Mouse (Mus musculus) liver, postnatal 0 days (tissue): ENCODE measurements at regions not wholly inside any gene's neighbourhood (a gene's known extent, or its start where the extent isn't known, plus 50 kb on each side); places are given as distances from the start of the nearest gene placed in this dataset.

ENCODE experiments used
- ATAC-seq: fragments of 200-750 bp; cut with Nextera tagmentation; 2 replicates; pipeline ENCODE4 v1.8.0; 2017; ENCODE audit warnings: mild to moderate bottlenecking, moderate library complexity
- DNase-seq: peaks from one replicate; pipeline ENCODE4 v3.0.0-alpha.2; 2016
- H3K27ac ChIP-seq: fragments of 300-500 bp; sonication (generic); 2 replicates; pipeline ENCODE4 v1.5.1; 2014; ENCODE audit warnings: antibody characterized with exemption, moderate library complexity, mild to moderate bottlenecking, low read depth
- H3K27me3 ChIP-seq: fragments of 300-500 bp; sonication (generic); 2 replicates; pipeline ENCODE4 v1.6.1; 2014; ENCODE audit warnings: low read length, control low read depth, mixed read lengths; ENCODE audit not compliant: insufficient read depth
- H3K36me3 ChIP-seq: fragments of 300-500 bp; sonication (generic); replicated peaks from 2 replicates; pipeline ENCODE4 v1.6.1; 2014; ENCODE audit warnings: mild to moderate bottlenecking, control low read depth, low read length, moderate library complexity, mixed read lengths; ENCODE audit not compliant: insufficient read depth
- H3K4me1 ChIP-seq: fragments of 300-500 bp; sonication (generic); 2 replicates; pipeline ENCODE4 v1.6.1; 2014; ENCODE audit warnings: antibody characterized with exemption, mild to moderate bottlenecking, control low read depth; ENCODE audit not compliant: insufficient read depth
- H3K4me2 ChIP-seq: fragments of 300-500 bp; sonication (generic); 2 replicates; pipeline ENCODE4 v1.6.1; 2014; ENCODE audit warnings: low read depth, mild to moderate bottlenecking, low read length, moderate library complexity, mixed read lengths
- H3K4me3 ChIP-seq: fragments of 300-500 bp; sonication (generic); 2 replicates; pipeline ENCODE4 v1.5.1; 2014; ENCODE audit warnings: low read depth, low read length
- H3K9ac ChIP-seq: fragments of 300-500 bp; sonication (generic); replicated peaks from 2 replicates; pipeline ENCODE4 v1.6.1; 2014; ENCODE audit warnings: mild to moderate bottlenecking, moderate library complexity
- H3K9me3 ChIP-seq: fragments of 300-500 bp; sonication (generic); 2 replicates; pipeline ENCODE4 v1.6.1; 2016; ENCODE audit warnings: mild to moderate bottlenecking, control low read depth, low read length, mixed read lengths
- CTCF ChIP-seq: sonication (generic); IDR thresholded peaks from 2 replicates; pipeline ENCODE4 v1.5.1; 2016; ENCODE audit warnings: antibody characterized with exemption, low read depth
- EP300 ChIP-seq: IDR thresholded peaks from 2 replicates; pipeline ENCODE4 v1.6.1; 2016; ENCODE audit warnings: antibody characterized with exemption, low read depth, mild to moderate bottlenecking
- WGBS: fragments of 180-500 bp; shearing (Covaris S2); extraction: QIAGEN DNeasy Blood & Tissue Kit; methylation state at CpG from one replicate; pipeline ENCODE4 v1.1.7; 2014; ENCODE audit not compliant: insufficient replicate concordance; 5-methylcytosine and 5-hydroxymethylcytosine counted together

DNA sequence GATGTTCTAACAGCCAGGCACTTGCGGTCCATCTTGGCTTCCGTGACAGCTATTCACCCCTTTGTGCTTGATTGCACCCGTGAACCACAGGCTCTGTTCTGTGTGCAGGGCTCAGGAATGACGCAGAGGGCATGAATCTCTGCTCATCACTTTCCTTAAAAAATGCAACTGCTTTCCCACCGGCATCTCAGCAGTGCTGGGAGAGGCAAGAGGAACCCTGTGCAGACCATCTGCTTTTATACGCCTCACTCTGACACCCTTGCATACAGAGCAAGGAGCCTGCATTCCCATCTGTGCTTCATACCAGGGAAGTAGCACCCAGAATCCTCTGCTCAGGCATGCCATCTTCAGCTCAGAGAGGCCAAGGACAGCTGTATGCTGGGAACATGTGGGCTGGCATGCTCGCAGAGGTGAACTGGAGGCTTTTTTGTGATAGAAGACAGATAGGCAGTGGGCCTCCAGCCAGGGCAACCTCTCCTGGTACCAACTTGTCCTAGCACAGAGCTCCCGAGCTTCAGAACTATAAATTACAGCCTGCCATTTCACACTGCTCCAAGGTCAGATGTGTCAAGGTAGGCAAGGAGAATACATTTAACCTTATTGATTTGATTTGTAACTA lies 121.6 kb downstream of the Polr2m start:
- TF ChIP-seq EP300 (no peak), CTCF (no peak)
- Histone ChIP-seq H3K9me3 (peaks cover 3% of the 10 kb centered on the region; the same call in 1 of the 2 replicates), H3K4me3 (no peak overlapping the region), H3K4me1 (no peaks in the 10 kb centered on the region), H3K36me3 (no peaks in the 10 kb centered on the region), H3K4me2 (no peak overlapping the region), H3K27ac (no peak overlapping the region), H3K9ac (no peak overlapping the region), H3K27me3 (no peaks in the 10 kb centered on the region)
- ATAC-seq, result no peak
- no peak for DNase-seq
- 77% methylated on average over 8 of the region's 8 CpGs for WGBS

DNA sequence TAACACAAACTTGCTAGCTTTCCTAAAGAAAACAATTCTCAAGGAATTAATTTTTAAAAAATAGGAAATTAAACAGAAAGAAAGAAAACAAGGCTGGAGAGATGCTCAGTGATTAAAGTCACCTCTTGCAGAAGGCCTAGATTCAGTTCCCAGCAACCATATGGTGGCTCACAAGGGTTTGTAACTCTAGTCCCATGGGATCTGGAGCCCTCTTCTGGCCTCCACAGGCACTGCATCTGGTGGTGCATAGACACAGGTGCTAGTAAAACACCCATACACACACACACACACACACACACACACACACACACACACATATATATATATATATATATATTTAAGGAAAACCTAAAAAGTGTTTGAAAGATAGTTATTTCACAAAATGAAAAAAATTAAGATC lies 123.3 kb downstream of the Polr2m start:
- H3K9me3 ChIP-seq, result no peaks in the 10 kb centered on the region
- no peaks in the 10 kb centered on the region for H3K27me3 ChIP-seq
- no peak for DNase-seq
- ATAC-seq, result no peak
- no peaks in the 10 kb centered on the region for H3K36me3 ChIP-seq
- H3K27ac ChIP-seq, result no peak overlapping the region
- TF ChIP-seq EP300 (no peak), CTCF (no peak)
- H3K4me1 ChIP-seq, result no peaks in the 10 kb centered on the region
- no peak overlapping the region for H3K4me3 ChIP-seq
- no peak overlapping the region for H3K9ac ChIP-seq
- H3K4me2 ChIP-seq, result no peak overlapping the region

DNA sequence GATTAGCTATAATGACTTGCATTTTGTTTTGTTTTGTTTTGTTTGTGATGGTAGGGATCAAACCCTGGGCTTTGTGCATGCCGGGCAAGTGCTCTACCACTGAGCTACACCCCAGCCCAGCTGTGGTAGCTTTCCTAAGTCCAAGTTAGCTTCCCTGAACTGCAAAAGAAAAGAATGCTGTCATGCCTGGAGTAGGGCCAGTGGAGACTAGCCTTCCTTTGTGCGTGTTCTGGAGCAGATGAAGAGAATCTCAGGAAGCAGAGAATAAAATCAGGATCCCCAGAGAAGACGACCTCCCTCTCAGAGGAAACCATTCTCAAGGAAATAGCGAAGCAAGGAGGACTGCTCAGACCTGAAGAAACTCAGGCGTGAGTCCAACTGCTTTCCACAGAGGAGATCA lies 123.8 kb downstream of the Polr2m start:
- no peak overlapping the region for H3K9ac ChIP-seq
- H3K36me3 ChIP-seq, result no peaks in the 10 kb centered on the region
- H3K9me3 ChIP-seq, result no peaks in the 10 kb centered on the region
- no peak overlapping the region for H3K4me2 ChIP-seq
- no peak for TF ChIP-seq EP300
- WGBS, result 72% methylated on average over 5 of the region's 5 CpGs
- no peak for ATAC-seq
- H3K27me3 ChIP-seq, result no peaks in the 10 kb centered on the region
- H3K4me3 ChIP-seq, result no peak overlapping the region
- H3K27ac ChIP-seq, result no peak overlapping the region
- no peak for DNase-seq
- no peaks in the 10 kb centered on the region for H3K4me1 ChIP-seq

DNA sequence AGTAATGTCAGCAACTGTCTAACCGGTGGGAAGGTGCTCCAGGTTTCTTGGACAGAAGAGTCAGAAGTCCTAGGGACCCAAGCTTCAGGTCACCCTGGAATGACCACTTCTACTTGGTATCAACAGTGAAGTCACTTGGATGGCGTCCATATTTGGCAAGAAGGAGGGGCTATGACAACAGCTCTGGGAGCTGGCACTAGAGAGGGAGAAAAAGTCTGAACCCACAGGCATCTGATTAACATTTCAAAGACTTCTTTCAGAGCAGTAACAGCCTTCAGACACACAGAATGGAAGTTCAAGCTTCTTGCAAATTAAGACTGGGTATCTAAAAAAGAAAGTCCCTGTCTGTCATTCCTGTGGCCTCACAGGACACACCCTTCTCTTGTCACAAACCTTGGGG lies 124.4 kb downstream of the Polr2m start:
- ATAC-seq (no peak), DNase-seq (no peak)
- no peaks in the 10 kb centered on the region for H3K9me3 ChIP-seq
- no peak overlapping the region for H3K27ac ChIP-seq
- no peaks in the 10 kb centered on the region for H3K36me3 ChIP-seq
- H3K4me3 ChIP-seq, result no peak overlapping the region
- H3K4me1 ChIP-seq, result no peaks in the 10 kb centered on the region
- WGBS, result 70% methylated on average over 2 of the region's 2 CpGs
- no peaks in the 10 kb centered on the region for H3K27me3 ChIP-seq
- H3K4me2 ChIP-seq, result no peak overlapping the region
- no peak overlapping the region for H3K9ac ChIP-seq
- TF ChIP-seq EP300 (no peak), CTCF (no peak)

DNA sequence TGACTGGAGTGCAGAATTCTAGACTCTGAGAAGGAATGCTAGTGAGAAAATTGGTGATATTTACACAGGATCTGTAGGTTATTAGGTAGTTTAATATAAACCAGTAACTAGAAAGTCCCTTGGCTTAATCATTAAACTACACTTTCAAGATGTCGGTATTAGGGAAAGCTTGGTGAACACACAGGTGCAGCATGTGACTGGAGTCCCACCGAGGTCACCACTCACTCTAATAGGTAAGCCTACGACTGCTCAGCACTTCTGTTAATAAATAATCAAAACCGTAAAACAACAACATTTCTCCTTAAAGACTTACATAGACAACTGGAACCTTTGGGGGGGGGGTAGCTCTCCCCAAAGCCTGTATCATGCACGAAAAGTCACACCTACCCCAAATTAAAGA lies 125.1 kb downstream of the Polr2m start:
- Histone ChIP-seq H3K9ac (no peak overlapping the region), H3K27me3 (no peaks in the 10 kb centered on the region), H3K4me2 (no peak overlapping the region), H3K4me3 (no peak overlapping the region), H3K36me3 (no peaks in the 10 kb centered on the region), H3K9me3 (no peaks in the 10 kb centered on the region), H3K27ac (no peak overlapping the region), H3K4me1 (no peaks in the 10 kb centered on the region)
- ATAC-seq, result no peak
- whole genome bisulfite sequencing, result 68% methylated on average over 5 of the region's 5 CpGs
- no peak for DNase-seq
- TF ChIP-seq CTCF, result no peak
- TF ChIP-seq EP300, result no peak

DNA sequence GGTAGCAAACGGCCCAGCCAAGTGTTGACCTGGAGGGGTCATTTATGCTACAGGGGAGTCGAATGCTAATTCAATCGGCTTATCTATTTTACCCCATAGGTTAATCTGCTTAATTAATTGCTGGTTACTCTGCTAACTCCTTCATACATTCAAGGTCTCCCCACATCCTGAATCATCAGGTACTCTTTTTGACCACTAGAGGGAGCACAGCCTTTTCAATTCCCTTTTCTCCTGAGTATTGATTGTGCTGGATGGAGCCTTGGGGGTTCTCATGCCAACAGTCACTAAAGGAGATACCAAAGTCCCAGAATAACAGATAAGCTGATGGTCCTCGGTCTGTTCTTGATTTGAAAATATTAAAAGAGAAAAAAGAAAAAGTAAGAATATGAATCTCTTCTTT lies 126.8 kb downstream of the Polr2m start:
- TF ChIP-seq EP300 (no peak), CTCF (peak; percentile 84)

DNA sequence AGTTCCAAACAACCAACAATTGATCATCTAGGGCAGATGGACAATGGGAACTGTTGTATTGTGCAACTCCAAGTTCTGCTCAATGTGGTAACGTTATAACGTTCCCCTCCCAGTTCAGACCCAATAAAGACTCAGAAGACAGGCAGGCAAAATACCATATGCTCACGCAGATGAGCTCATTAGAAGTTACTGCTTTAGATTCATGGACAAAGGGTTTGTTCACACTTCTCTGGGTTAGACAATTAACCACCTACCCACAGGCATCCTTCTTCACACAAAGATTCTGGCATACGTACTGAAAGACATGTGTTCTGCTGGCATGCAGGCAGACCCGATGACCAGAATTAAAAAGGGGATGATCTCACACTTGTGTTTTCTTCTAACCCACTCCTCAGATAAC lies 130.0 kb downstream of the Polr2m start:
- Histone ChIP-seq H3K36me3 (no peaks in the 10 kb centered on the region), H3K9ac (no peak overlapping the region), H3K4me3 (no peak overlapping the region), H3K27ac (no peak overlapping the region), H3K27me3 (no peaks in the 10 kb centered on the region), H3K4me2 (no peak overlapping the region), H3K4me1 (no peaks in the 10 kb centered on the region), H3K9me3 (no peaks in the 10 kb centered on the region)
- ATAC-seq (no peak), DNase-seq (no peak)
- TF ChIP-seq EP300 (no peak), CTCF (no peak)
- WGBS, result 71% methylated on average over 5 of the region's 5 CpGs

More for the DNA sequence above, 126.8 kb downstream of the Polr2m start:
- H3K9ac ChIP-seq, result no peak overlapping the region
- H3K36me3 ChIP-seq, result no peaks in the 10 kb centered on the region
- no peak overlapping the region for H3K4me2 ChIP-seq
- no peaks in the 10 kb centered on the region for H3K27me3 ChIP-seq
- ATAC-seq (no peak), DNase-seq (no peak)
- WGBS, result 27% methylated on average over 4 of the region's 4 CpGs
- H3K27ac ChIP-seq, result no peak overlapping the region
- no peaks in the 10 kb centered on the region for H3K4me1 ChIP-seq
- H3K4me3 ChIP-seq, result no peak overlapping the region
- no peaks in the 10 kb centered on the region for H3K9me3 ChIP-seq
